Mouse (Mus musculus) left cerebral cortex, adult 2 months (tissue): ENCODE data around the gene Rcor1. TPM values are rescaled to one million over a fixed set of nuclear protein-coding genes. Genes with fewer than 3 reads are reported as not detected.

Source experiments
- DNase-seq, 2 experiments: peaks; one replicate each; pipeline ENCODE4 v3.0.0; 2021 to 2022; ENCODE audit warnings: low spot score in 2 of 2, mixed read lengths in 1 of 2; ENCODE audit errors: extremely low spot score in 1 of 2
- H3K27ac ChIP-seq: fragments of 200-600 bp; 2 replicates; pipeline ENCODE4 v1.8.1; 2022
- H3K4me3 ChIP-seq: fragments of 200-600 bp; 2 replicates; pipeline ENCODE4 v1.8.1; 2022
- CTCF ChIP-seq: fragments of 200-600 bp; IDR thresholded peaks from 2 replicates; pipeline ENCODE4 v1.8.1; 2022; ENCODE audit warnings: antibody characterized with exemption, mild to moderate bottlenecking, moderate library complexity
- intact Hi-C: fragments of 180-260 bp; cut with DNase I; formaldehyde crosslinking; loops from one replicate; pipeline ENCODE4 v1.15.1; 2025
- total RNA-seq, 2 experiments: library from RNA; stranded (reverse); gene quantifications; 2 replicates each; pipeline ENCODE4 v1.2.3; 2021

Rcor1 gene
- total RNA-seq, 2 experiments from 2014 or later, result 16.2 to 19.8 TPM

DNA sequence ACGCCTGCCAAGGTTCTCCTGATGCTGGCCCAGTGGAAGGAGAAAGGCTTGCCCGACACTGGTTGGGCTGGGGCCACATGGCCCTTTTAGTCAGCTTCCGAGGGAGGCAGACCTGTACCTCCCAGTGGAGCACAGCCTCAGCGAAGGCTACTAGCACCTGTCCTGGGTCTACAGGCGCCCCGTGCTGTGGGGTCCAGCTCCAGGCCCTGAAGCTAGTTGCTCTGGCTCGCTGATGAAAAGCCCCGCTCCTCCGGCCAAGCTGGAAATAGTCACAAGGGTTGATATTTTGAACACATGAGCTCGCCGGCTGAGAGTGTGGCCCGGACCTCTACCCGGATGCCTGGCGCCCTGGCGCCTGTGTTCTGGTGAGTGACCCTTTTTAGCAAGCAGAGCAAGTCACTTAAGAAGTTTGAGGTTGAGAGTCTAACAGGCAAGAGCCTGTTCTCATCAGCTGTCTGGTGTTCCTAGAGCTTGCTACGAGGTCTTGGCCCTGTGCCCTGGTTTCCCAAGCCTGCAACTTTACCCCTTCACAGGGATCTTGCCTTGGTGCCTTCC lies 104.4 kb downstream of the Rcor1 start:
- DNase-seq, result no peak
- no peak overlapping the region; the same call in 1 of the 2 replicates for H3K27ac ChIP-seq
- TF ChIP-seq CTCF, result no peak
- no peak overlapping the region for H3K4me3 ChIP-seq
- intact Hi-C loops, result no loop called here

DNA sequence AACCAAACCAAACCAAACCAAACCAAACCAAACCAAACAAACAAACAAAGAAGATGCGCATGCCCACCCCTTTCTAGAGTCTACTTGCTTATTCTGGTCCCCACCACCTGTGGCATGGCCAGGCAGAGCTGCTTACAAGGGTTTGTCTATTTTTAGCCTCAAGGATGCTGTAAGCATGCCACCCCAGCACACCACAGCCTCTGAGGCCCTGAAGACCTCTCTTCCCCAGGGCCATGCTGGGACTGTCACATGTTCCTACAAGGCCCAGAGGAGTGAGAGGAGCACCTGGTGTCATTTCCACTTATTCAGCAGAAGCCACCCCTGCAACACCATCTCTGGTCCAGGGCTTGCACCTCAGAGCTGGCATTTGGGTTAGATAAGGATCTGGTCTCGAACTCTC lies 105.4 kb downstream of the Rcor1 start:
- no peak overlapping the region for H3K4me3 ChIP-seq
- H3K27ac ChIP-seq, result no peak overlapping the region
- intact Hi-C loops, result no loop called here
- TF ChIP-seq CTCF, result no peak
- DNase-seq, result no peak

DNA sequence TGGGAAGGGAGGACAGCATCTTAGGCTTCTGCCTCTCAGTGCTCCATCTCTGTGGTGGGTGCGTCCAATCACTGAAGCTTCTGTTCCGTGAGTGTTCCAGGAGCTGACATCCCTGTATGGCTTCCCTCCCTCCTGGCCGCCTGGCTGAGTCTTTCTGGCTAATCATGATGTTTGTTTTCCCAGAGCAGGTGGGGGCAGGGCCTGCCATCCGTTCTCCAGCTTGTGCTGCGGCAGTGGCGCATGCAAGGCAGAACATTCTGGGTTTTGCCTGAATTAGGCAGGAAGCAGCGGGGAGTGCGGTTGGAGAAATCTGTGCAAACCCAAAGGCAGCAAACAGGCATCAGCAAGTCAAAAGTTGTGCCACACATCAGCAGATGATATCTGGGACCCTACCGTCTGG lies 106.1 kb downstream of the Rcor1 start:
- intact Hi-C loops, result no loop called here
- TF ChIP-seq CTCF, result no peak
- DNase-seq, result peak in 1 of 2 experiments; percentile 61

DNA sequence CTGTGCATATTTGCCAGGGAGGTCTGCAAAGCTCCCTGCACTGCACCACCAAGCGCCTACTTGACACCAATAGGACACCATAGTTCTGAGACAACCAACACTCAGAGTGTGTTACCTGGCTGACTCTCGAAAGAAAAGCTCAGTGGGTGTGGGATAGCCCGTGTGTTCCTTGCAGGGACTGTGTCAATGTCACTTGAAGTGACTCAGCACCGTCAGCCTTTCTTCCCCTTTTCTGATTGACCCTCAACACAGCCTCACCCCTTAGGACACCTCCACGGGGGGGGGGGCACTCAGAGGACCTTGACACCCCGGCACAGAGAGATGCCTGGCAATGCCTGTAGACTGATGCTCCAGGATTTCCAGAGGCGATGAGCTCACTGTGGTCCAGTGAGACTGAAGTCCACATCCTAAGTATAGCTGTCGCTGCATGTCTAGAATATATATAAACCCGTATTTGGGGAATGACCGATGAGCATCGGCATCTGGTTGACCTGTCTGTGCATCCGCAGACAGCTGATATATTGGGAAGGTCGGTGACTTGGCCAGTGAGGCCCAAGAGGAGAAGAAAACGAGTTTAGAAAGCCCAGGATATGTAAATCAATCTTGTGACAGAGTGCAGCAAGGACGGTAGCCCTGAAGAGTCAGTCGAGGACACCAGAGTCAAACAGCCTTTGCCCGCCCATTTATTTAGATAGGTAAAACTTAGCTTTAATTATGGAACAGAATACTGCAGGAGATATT lies 110.5 kb downstream of the Rcor1 start:
- Histone ChIP-seq H3K27ac (no peak overlapping the region), H3K4me3 (no peak overlapping the region)
- intact Hi-C loops, result no loop called here
- no peak for TF ChIP-seq CTCF
- no peak for DNase-seq

More for the DNA sequence above, 106.1 kb downstream of the Rcor1 start:
- Histone ChIP-seq H3K4me3 (no peak overlapping the region), H3K27ac (peak overlapping the region; percentile 61)

DNA sequence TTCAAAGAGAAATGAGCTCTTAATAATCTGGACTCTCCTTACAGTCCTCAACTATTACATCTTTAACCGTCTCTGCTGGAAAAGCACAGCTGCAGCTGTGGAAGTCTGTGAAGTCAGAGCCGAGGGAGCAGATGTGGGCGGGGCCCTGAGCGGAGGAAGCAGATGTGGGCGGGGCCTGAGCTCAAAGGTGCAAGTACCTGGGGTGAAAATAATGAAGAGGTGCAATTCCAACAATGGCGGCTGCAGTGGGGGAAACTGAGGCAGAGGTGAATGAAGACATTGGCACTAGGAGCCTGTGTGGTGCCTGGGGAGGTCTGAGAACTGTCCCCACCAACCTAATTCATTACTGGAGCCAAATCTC lies 111.1 kb downstream of the Rcor1 start:
- no peak for TF ChIP-seq CTCF
- DNase-seq, result no peak
- H3K4me3 ChIP-seq, result no peak overlapping the region
- intact Hi-C loops, result no loop called here
- H3K27ac ChIP-seq, result no peak overlapping the region

- intact Hi-C loops, result no loop called here
- no peak for DNase-seq
- TF ChIP-seq CTCF, result no peak
- Histone ChIP-seq H3K4me3 (no peak overlapping the region), H3K27ac (no peak overlapping the region)
These were observed 112.4 kb downstream of the Rcor1 start for GRCm38 (mm10) chr12:111151422-111152156.

DNA sequence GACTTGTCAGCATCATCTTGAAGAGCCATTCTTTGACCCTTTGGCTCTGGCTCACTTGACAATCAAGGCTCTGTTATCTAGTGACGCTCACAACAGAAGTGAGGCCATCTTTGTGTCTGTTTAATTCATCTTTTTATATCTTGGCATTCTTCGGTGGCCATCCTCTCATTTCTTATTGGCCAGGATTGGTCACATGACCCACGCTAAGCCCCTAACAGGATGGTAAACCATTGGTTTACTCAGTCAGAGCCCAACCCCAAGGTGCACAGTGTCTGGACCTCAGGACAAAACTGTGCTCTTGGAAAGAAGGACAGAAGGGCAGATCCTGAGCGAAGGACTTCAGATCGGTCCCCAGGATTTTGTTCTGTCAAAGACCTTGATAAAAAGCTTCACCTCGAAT lies 113.4 kb downstream of the Rcor1 start:
- Histone ChIP-seq H3K4me3 (no peak overlapping the region), H3K27ac (no peak overlapping the region)
- TF ChIP-seq CTCF, result no peak
- DNase-seq, result no peak
- intact Hi-C loops, result no loop called here

GRCm38 (mm10) chr12:111152981-111153710 lies 114.0 kb downstream of the Rcor1 start:
- TF ChIP-seq CTCF, result no peak
- no peak overlapping the region for H3K4me3 ChIP-seq
- DNase-seq, result no peak
- intact Hi-C loops, result no loop called here
- H3K27ac ChIP-seq, result no peak overlapping the region

DNA sequence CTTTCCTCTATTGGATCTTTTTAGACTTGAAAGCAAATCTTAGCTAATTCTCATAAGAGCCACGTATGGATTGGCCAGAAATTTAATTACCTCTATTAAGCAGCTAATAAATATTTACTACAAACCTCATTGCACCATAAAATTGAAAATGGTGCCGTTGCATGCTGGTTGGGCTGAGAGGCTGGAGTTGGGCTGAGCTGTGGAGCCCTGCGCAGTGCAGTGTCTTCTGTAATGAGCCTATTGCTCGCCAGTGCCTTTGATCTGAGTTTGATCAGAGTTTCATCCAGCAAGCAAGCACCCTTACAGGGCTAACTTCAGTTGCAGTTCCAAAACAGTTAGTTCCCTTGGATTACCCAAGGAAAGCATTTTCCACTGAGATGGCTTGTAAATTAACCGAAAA lies 114.8 kb downstream of the Rcor1 start:
- intact Hi-C loops, result no loop called here
- DNase-seq, result no peak
- H3K4me3 ChIP-seq, result no peak overlapping the region
- no peak for TF ChIP-seq CTCF
- H3K27ac ChIP-seq, result no peak overlapping the region

- Histone ChIP-seq H3K27ac (no peak overlapping the region), H3K4me3 (no peak overlapping the region)
- DNase-seq, result no peak
- intact Hi-C loops, result no loop called here
- TF ChIP-seq CTCF, result no peak
These were observed 115.5 kb downstream of the Rcor1 start for GRCm38 (mm10) chr12:111154641-111155040.

DNA sequence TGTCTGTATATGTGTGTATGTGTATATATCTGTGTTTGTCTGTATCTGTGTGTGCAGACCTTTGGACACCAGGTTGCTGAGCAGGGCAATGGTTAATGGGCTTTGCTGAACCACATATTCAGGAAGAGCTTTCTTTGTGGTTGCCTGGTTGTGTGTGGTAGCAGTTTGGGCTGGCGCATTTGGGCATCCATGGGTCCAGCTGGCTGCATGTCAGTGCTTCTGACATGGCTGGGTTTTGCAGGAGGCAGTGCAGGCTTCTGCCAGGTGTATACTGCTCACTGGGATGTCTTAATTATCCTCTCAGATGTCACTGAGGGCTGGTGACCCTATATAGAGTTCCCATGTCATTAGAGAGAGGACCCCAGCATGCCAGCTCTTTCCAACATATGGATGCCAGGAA lies 116.6 kb downstream of the Rcor1 start:
- no peak for TF ChIP-seq CTCF
- no peak for DNase-seq
- intact Hi-C loops, result no loop called here
- Histone ChIP-seq H3K27ac (no peak overlapping the region), H3K4me3 (no peak overlapping the region)
